Mouse (Mus musculus) liver, adult 2 months (tissue): ENCODE results near the gene Mcemp1.

Source experiments
- CTCF ChIP-seq: fragments of 200-500 bp; IDR thresholded peaks from 2 replicates; pipeline ENCODE4 v1.5.1; 2011; ENCODE audit warnings: low read depth, low read length, control low read depth
- POLR2A ChIP-seq: fragments of 200-500 bp; IDR thresholded peaks from 2 replicates; pipeline ENCODE4 v1.6.1; 2011; ENCODE audit warnings: low read length, control low read depth; ENCODE audit not compliant: insufficient read depth; ENCODE audit errors: extremely low read depth

DNA sequence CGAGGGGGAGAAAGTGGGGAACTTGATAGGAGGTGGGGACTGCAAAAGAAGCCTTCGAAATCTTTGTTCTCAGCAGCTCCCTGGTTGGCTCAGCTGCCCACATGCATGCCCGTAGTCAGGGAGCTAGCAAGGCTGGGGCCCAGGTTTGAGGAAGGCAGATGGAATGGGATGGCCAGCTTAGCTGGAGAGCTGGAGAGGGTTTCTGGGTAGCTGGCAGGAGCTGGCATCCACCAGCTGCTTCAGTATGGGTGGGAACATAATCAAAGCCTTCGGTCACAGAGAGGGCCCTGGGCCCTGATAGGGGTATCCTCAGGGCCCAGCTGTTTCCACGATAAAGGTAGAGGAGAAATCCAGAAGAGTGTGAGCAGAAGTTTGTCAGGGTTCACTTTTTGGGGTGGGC is 16.9 kb downstream of the Mcemp1 start:
- TF ChIP-seq POLR2A (no peak), CTCF (no peak)
